Mouse (Mus musculus) heart, postnatal 0 days (tissue): ENCODE measurements around the gene Stap2. TPM values are rescaled to one million over a fixed set of nuclear protein-coding genes. Genes with fewer than 3 reads are reported as not detected.

Experiments used
- ATAC-seq: fragments of 200-750 bp; cut with Nextera tagmentation; 2 replicates; pipeline ENCODE4 v1.8.0; 2017; ENCODE audit warnings: low read depth, moderate number of reproducible peaks, moderate library complexity; ENCODE audit not compliant: insufficient read depth
- DNase-seq: peaks from one replicate; pipeline ENCODE4 v3.0.0-alpha.2; 2016; ENCODE audit warnings: low spot score
- H3K27ac ChIP-seq: fragments of 300-500 bp; sonication (generic); 2 replicates; pipeline ENCODE4 v1.5.1; 2014; ENCODE audit warnings: low read depth, mild to moderate bottlenecking
- H3K27me3 ChIP-seq: fragments of 300-500 bp; sonication (generic); 2 replicates; pipeline ENCODE4 v1.6.1; 2014; ENCODE audit warnings: low read length, mixed read lengths; ENCODE audit not compliant: control insufficient read depth, insufficient read depth
- H3K36me3 ChIP-seq: fragments of 300-500 bp; sonication (generic); replicated peaks from 2 replicates; pipeline ENCODE4 v1.6.1; 2014; ENCODE audit warnings: low read length, mixed read lengths; ENCODE audit not compliant: control insufficient read depth, insufficient read depth
- H3K4me1 ChIP-seq: fragments of 300-500 bp; sonication (generic); 2 replicates; pipeline ENCODE4 v1.6.1; 2014; ENCODE audit warnings: antibody characterized with exemption; ENCODE audit not compliant: control insufficient read depth, insufficient read depth
- H3K4me2 ChIP-seq: fragments of 300-500 bp; sonication (generic); 2 replicates; pipeline ENCODE4 v1.6.1; 2014; ENCODE audit warnings: low read depth, mild to moderate bottlenecking, low read length, moderate library complexity
- H3K4me3 ChIP-seq: fragments of 300-500 bp; sonication (generic); 2 replicates; pipeline ENCODE4 v1.5.1; 2014; ENCODE audit warnings: low read depth, low read length
- H3K9ac ChIP-seq: fragments of 300-500 bp; sonication (generic); replicated peaks from 2 replicates; pipeline ENCODE4 v1.6.1; 2014; ENCODE audit warnings: low read depth, low read length, mixed read lengths
- H3K9me3 ChIP-seq: fragments of 300-500 bp; sonication (generic); replicated peaks from 2 replicates; pipeline ENCODE4 v1.6.1; 2016; ENCODE audit warnings: low read length; ENCODE audit not compliant: control insufficient read depth
- CTCF ChIP-seq: IDR thresholded peaks from 2 replicates; pipeline ENCODE4 v1.5.1; 2016; ENCODE audit warnings: antibody characterized with exemption, control low read depth, low read depth
- EP300 ChIP-seq: IDR thresholded peaks from 2 replicates; pipeline ENCODE4 v1.6.1; 2016; ENCODE audit warnings: antibody characterized with exemption, low read depth
- WGBS: fragments of 180-500 bp; shearing (Covaris S2); extraction: QIAGEN DNeasy Blood & Tissue Kit; methylation state at CpG from one replicate; pipeline ENCODE4 v1.1.7; 2014; 5-methylcytosine and 5-hydroxymethylcytosine counted together
- polyA plus RNA-seq: library from polyadenylated mRNA; unstranded; fragments of >200 nt; fragmentation: Nextera tagmentation; extraction: Ambion mirVana; gene quantifications from 2 replicates; pipeline ENCODE4 v1.2.1, GENCODE M21; 2015
- total RNA-seq: library from RNA; depleted of rRNA; stranded (reverse); fragments of >200 nt; gene quantifications from 2 replicates; pipeline ENCODE4 v1.2.3, GENCODE M21; 2014; ENCODE audit warnings: low replicate concordance

Gene Stap2
- total and polyA plus RNA-seq, 2 experiments from 2014 or later = 16.0 to 23.7 TPM

DNA sequence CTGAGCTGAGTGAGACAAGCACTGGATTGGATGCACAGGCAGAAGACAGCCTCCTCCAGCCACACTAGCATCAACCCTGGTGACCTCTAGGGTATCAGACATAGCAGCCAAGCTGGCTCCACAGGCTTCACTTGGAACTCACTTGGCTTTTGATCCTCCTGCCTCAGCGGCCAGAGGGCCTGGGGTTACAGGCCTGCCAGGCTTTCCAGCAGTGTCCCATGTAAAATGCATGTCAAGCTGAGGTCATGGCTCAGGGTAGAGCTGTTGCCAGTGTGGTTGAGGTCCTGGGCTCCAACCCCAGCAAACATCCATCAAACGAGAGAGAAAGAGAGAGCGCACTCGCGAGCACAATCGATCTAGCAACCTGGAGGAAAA lies 29.3 kb upstream of the Stap2 start:
- peaks cover 24% of the 10 kb centered on the region; the same call in 1 of the 2 replicates for H3K4me1 ChIP-seq
- no peaks in the 10 kb centered on the region for H3K27me3 ChIP-seq
- no peaks in the 10 kb centered on the region for H3K9me3 ChIP-seq
- H3K27ac ChIP-seq = 0 out of 2 replicates have a peak overlapping the region, but pooled peaks have one; percentile 6
- ATAC-seq (no peak), DNase-seq (no peak)
- no peak overlapping the region for H3K4me3 ChIP-seq
- 82% methylated on average over 6 of the region's 6 CpGs for WGBS
- TF ChIP-seq EP300 (no peak), CTCF (no peak)
- H3K36me3 ChIP-seq = peaks cover 22% of the 10 kb centered on the region
- peak overlapping the region; percentile 75 for H3K4me2 ChIP-seq
- H3K9ac ChIP-seq = peak overlapping the region; percentile 85; the same call in 1 of the 2 replicates

DNA sequence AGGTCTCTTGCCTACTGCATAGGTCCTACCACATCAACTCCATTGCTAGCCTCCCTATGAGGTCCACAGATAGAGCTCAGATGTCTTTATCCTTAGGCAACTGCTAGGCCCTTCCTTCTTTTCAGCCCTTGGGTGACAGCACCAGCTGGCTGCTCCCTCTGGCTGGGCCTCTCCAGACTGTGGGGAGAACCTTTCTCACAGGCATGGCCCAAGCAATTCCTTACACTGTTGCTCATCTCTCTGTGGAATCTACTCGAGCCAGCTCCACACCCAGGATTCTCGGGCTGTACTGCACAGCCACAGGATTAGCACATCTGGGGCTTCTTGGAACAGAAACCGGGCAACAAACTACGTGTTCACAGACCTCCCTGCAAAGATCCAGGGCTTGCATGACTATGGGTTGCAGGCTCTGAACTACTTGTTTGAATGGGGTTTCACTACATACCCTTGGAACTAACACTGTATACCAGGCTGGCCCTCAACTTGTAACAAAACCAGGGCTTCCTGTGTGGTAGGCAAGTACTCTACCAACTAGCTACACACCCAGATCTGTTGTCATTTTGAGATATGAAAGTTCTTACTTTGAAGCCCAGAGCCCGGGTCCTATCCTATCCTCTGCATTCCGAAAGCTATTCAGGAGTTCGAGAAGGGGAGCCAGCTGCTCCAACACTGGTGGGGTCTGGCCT lies 28.8 kb upstream of the Stap2 start:
- ATAC-seq (no peak), DNase-seq (no peak)
- no peak overlapping the region for H3K9ac ChIP-seq

DNA sequence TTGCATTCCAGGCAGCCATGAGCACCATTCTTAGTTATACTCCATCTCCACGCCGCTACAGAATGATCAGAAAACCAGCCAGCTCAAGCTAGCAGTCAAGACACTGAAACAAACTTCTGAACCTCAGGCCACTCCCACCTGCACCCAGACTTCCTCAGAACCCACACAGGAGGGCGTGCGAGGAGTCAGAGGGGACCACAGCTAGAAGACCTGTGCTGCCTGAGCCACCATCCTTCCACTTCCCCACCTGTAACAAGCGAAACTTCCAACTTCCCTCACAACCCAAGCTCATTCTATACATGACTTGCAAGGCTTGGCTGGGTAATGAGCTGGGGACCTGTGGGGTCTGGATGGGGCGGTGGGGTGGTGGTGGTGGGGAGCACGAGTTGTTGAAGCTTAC lies 27.4 kb upstream of the Stap2 start:
- Histone ChIP-seq H3K4me1 (peaks cover 26% of the 10 kb centered on the region; the same call in 1 of the 2 replicates), H3K36me3 (peaks cover 37% of the 10 kb centered on the region), H3K4me3 (no peak overlapping the region), H3K27ac (0 out of 2 replicates have a peak overlapping the region, but pooled peaks have one; percentile 3), H3K27me3 (no peaks in the 10 kb centered on the region), H3K9me3 (no peaks in the 10 kb centered on the region), H3K4me2 (no peak overlapping the region), H3K9ac (no peak overlapping the region)
- 83% methylated on average over 7 of the region's 7 CpGs for WGBS
- ATAC-seq (no peak), DNase-seq (no peak)
- TF ChIP-seq CTCF (no peak), EP300 (no peak)

More for the DNA sequence above, 28.8 kb upstream of the Stap2 start:
- WGBS = 75% methylated on average over 7 of the region's 7 CpGs
- Histone ChIP-seq H3K9me3 (no peaks in the 10 kb centered on the region), H3K4me1 (peaks cover 24% of the 10 kb centered on the region; the same call in 1 of the 2 replicates), H3K27ac (no peak overlapping the region), H3K36me3 (peaks cover 27% of the 10 kb centered on the region), H3K4me2 (no peak overlapping the region), H3K27me3 (no peaks in the 10 kb centered on the region), H3K4me3 (no peak overlapping the region)
- no peak for TF ChIP-seq EP300
- no peak for TF ChIP-seq CTCF

DNA sequence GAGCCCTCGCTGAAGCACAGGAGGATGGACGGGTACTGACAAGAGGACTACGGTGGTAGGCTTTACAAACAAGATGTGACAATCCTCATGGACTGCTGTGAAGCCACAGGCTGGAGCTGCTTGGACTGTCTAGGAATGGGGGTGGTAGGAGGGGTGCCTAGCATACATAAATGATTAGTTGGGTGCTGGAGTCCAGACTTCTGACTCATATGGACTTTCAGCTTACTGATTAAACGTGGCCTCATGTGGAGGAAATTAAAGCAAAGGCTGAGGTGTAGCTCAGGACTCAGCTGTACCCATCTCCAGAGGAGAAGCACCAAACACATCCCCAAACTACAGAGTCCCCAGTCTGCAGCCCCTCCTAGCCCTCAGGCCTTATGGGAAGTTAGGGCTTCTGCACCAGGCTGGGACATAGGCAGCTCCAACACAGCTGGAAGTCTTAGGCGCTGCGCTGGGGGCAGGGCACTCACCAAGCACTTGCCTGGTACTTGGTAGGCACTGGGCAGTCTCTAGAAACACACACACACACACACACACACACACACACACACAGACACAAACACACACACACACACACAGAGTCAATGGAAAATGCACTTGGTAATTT lies 26.8 kb upstream of the Stap2 start:
- 0 out of 2 replicates have a peak overlapping the region, but pooled peaks have one; percentile 9 for H3K27ac ChIP-seq
- 75% methylated on average over 6 of the region's 6 CpGs for WGBS
- no peak for TF ChIP-seq CTCF
- TF ChIP-seq EP300 = no peak
- H3K4me2 ChIP-seq = no peak overlapping the region
- no peaks in the 10 kb centered on the region for H3K9me3 ChIP-seq
- H3K27me3 ChIP-seq = no peaks in the 10 kb centered on the region
- H3K36me3 ChIP-seq = peaks cover 39% of the 10 kb centered on the region
- ATAC-seq (no peak), DNase-seq (no peak)
- no peak overlapping the region for H3K4me3 ChIP-seq
- H3K9ac ChIP-seq = no peak overlapping the region
- peaks cover 32% of the 10 kb centered on the region; the same call in 1 of the 2 replicates for H3K4me1 ChIP-seq

DNA sequence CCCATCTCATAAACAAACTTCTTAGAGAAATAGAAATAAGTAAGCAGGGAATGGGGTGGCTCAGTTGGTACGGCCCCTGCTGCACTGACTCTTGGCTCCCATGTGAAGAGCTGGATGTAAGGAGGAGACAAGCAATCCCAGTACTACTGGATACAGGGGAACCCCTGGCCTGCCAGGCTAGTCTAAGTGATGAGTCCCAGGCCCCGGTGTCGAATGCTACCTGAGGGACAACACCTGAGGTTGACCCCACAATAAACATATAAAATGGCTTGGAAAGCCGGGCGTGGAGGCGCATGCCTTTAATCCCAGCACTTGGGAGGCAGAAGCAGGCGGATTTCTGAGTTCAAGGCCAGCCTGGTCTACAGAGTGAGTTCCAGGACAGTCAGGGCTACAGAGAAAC lies 26.0 kb upstream of the Stap2 start:
- Histone ChIP-seq H3K9ac (no peak overlapping the region), H3K27ac (0 out of 2 replicates have a peak overlapping the region, but pooled peaks have one; percentile 20), H3K4me2 (no peak overlapping the region), H3K27me3 (no peaks in the 10 kb centered on the region), H3K9me3 (no peaks in the 10 kb centered on the region), H3K36me3 (peaks cover 39% of the 10 kb centered on the region), H3K4me3 (no peak overlapping the region), H3K4me1 (peaks cover 40% of the 10 kb centered on the region)
- WGBS = 89% methylated on average over 7 of the region's 7 CpGs
- ATAC-seq (no peak), DNase-seq (no peak)
- TF ChIP-seq EP300 (no peak), CTCF (no peak)
